Mouse (Mus musculus) gonadal fat pad, adult 2 months (tissue): Measurements from ENCODE around the gene E030025P04Rik. TPM values are rescaled to one million over a fixed set of nuclear protein-coding genes. Genes with fewer than 3 reads are reported as not detected.

ENCODE experiments used
- DNase-seq: peaks from one replicate; pipeline ENCODE4 v3.0.0-alpha.2; 2012; ENCODE audit warnings: low read depth
- polyA plus RNA-seq: library from polyadenylated mRNA; depleted of rRNA; stranded (reverse); fragments of >200 nt; gene quantifications from 2 replicates; pipeline ENCODE4 v1.2.3, GENCODE M21; 2012; rRNA removed

The E030025P04Rik gene
- not detected in 2 replicates for polyA plus RNA-seq

- DNase-seq, result no peak
Measured at GRCm38 (mm10) chr11:109144236-109144635, at the start of gene E030025P04Rik. E030025P04Rik (minus strand) TSS chr11:109144369.

- no peak for DNase-seq
Measured at GRCm38 (mm10) chr11:109192673-109193557, 48.7 kb upstream of the E030025P04Rik start.

GRCm38 (mm10) chr11:109188235-109188634, 44.1 kb upstream of the E030025P04Rik start:
- no peak for DNase-seq

GRCm38 (mm10) chr11:109187631-109188184, 43.5 kb upstream of the E030025P04Rik start:
- DNase-seq, result no peak

GRCm38 (mm10) chr11:109181118-109181517, 36.9 kb upstream of the E030025P04Rik start:
- DNase-seq, result no peak

- no peak for DNase-seq
Measured at GRCm38 (mm10) chr11:109180290-109180689, 36.1 kb upstream of the E030025P04Rik start.

GRCm38 (mm10) chr11:109178788-109179518, 34.8 kb upstream of the E030025P04Rik start:
- DNase-seq, result no peak

GRCm38 (mm10) chr11:109175376-109175969, 31.3 kb upstream of the E030025P04Rik start:
- no peak for DNase-seq

- DNase-seq, result no peak
Measured at GRCm38 (mm10) chr11:109172224-109172623, 28.1 kb upstream of the E030025P04Rik start.

- no peak for DNase-seq
Measured at GRCm38 (mm10) chr11:109170771-109171170, 26.6 kb upstream of the E030025P04Rik start.

GRCm38 (mm10) chr11:109157694-109158093, 13.5 kb upstream of the E030025P04Rik start:
- DNase-seq, result no peak

- no peak for DNase-seq
Measured at GRCm38 (mm10) chr11:109144890-109145341, 747 bp upstream of the E030025P04Rik start.

- DNase-seq, result no peak
Measured at GRCm38 (mm10) chr11:109126482-109126881, 17.7 kb downstream of the E030025P04Rik start.

GRCm38 (mm10) chr11:109125451-109125850, 18.7 kb downstream of the E030025P04Rik start:
- no peak for DNase-seq

GRCm38 (mm10) chr11:109124284-109124683, 19.9 kb downstream of the E030025P04Rik start:
- DNase-seq, result no peak

GRCm38 (mm10) chr11:109109826-109110346, 34.3 kb downstream of the E030025P04Rik start:
- DNase-seq, result no peak

GRCm38 (mm10) chr11:109109056-109109455, 35.1 kb downstream of the E030025P04Rik start:
- DNase-seq, result no peak

- DNase-seq, result no peak
Measured at GRCm38 (mm10) chr11:109107518-109108205, 36.5 kb downstream of the E030025P04Rik start.

- DNase-seq, result no peak
Measured at GRCm38 (mm10) chr11:109106751-109107150, 37.4 kb downstream of the E030025P04Rik start.

- DNase-seq, result no peak
Measured at GRCm38 (mm10) chr11:109106181-109106580, 38.0 kb downstream of the E030025P04Rik start.

GRCm38 (mm10) chr11:109103386-109103785, 40.8 kb downstream of the E030025P04Rik start:
- DNase-seq, result no peak
